Mouse (Mus musculus) forebrain, postnatal 0 days (tissue): Measurements from ENCODE around the gene Abr. TPM values are rescaled to one million over a fixed set of nuclear protein-coding genes. Genes with fewer than 3 reads are reported as not detected.
A peak's percentile ranks its signal among the peaks of the same experiment; 100 is the strongest.

Experiments
- ATAC-seq: fragments of 200-750 bp; cut with Nextera tagmentation; 2 replicates; pipeline ENCODE4 v1.8.0; 2017; ENCODE audit warnings: mild to moderate bottlenecking, moderate library complexity
- DNase-seq: peaks from one replicate; pipeline ENCODE4 v3.0.0-alpha.2; 2015
- H3K27ac ChIP-seq: fragments of 300-500 bp; sonication (generic); 2 replicates; pipeline ENCODE4 v1.5.1; 2014; ENCODE audit warnings: low read depth, mild to moderate bottlenecking, antibody characterized with exemption, low read length, moderate library complexity, mixed read lengths
- H3K27me3 ChIP-seq: fragments of 300-500 bp; sonication (generic); 2 replicates; pipeline ENCODE4 v1.6.1; 2014; ENCODE audit warnings: mild to moderate bottlenecking, low read length, mixed read lengths; ENCODE audit not compliant: insufficient read depth
- H3K36me3 ChIP-seq: fragments of 300-500 bp; sonication (generic); 2 replicates; pipeline ENCODE4 v1.6.1; 2014; ENCODE audit warnings: mild to moderate bottlenecking, moderate library complexity; ENCODE audit not compliant: insufficient read depth
- H3K4me1 ChIP-seq: fragments of 300-500 bp; sonication (generic); 2 replicates; pipeline ENCODE4 v1.6.1; 2014; ENCODE audit warnings: antibody characterized with exemption; ENCODE audit not compliant: insufficient read depth
- H3K4me2 ChIP-seq: fragments of 300-500 bp; sonication (generic); 2 replicates; pipeline ENCODE4 v1.6.1; 2014; ENCODE audit warnings: low read depth, mild to moderate bottlenecking, moderate library complexity
- H3K4me3 ChIP-seq: fragments of 300-500 bp; sonication (generic); 2 replicates; pipeline ENCODE4 v1.5.1; 2014; ENCODE audit warnings: low read depth, low read length, mixed read lengths
- H3K9ac ChIP-seq: fragments of 300-500 bp; sonication (generic); 2 replicates; pipeline ENCODE4 v1.6.1; 2014; ENCODE audit warnings: mild to moderate bottlenecking
- H3K9me3 ChIP-seq: fragments of 300-500 bp; sonication (generic); 2 replicates; pipeline ENCODE4 v1.6.1; 2016; ENCODE audit warnings: low read length
- CTCF ChIP-seq: sonication (generic); IDR thresholded peaks from 2 replicates; pipeline ENCODE4 v1.5.1; 2016; ENCODE audit warnings: antibody characterized with exemption, control low read depth, low read depth
- WGBS: fragments of 180-500 bp; shearing (Covaris S2); extraction: QIAGEN DNeasy Blood & Tissue Kit; methylation state at CpG from one replicate; pipeline ENCODE4 v1.1.7; 2014; 5-methylcytosine and 5-hydroxymethylcytosine counted together
- polyA plus RNA-seq: library from polyadenylated mRNA; unstranded; fragments of >200 nt; fragmentation: Nextera tagmentation; extraction: Ambion mirVana; gene quantifications from 2 replicates; pipeline ENCODE4 v1.2.1, GENCODE M21; 2015
- total RNA-seq: library from RNA; depleted of rRNA; stranded (reverse); fragments of >200 nt; gene quantifications from 2 replicates; pipeline ENCODE4 v1.2.3, GENCODE M21; 2014

Gene Abr
- total and polyA plus RNA-seq, 2 experiments from 2014 or later = 110 to 262 TPM

GRCm38 (mm10) chr11:76405113-76405512, 217.0 kb downstream of the Abr start:
- Histone ChIP-seq H3K4me1 (no peaks in the 10 kb centered on the region), H3K36me3 (no peaks in the 10 kb centered on the region), H3K9me3 (no peaks in the 10 kb centered on the region), H3K27ac (no peak overlapping the region), H3K27me3 (no peaks in the 10 kb centered on the region), H3K4me3 (no peak overlapping the region), H3K9ac (no peak overlapping the region), H3K4me2 (no peak overlapping the region)
- 72% methylated on average over 4 of the region's 4 CpGs for WGBS
- no peak for TF ChIP-seq CTCF
- no peak for DNase-seq
- no peak for ATAC-seq

DNA sequence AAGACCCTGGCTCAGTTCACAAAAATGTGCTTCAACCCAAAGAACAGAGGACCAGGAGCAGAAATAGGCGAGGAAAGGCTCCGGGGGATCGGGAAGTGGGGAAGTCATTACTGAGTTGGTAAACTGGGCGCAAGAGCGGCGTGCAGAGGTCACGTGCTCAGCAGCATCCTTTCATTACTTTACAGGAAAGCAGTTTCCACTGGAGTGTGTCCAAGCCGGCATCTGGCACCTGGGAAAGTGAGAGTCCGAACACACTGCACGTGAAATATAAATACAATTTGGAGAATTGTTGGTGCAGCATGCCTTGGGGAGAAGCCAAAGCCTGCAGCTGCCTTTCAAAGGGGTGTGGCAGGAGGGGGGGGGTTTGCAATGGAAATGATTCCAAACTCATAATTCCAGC, 220.7 kb downstream of the Abr start:
- Histone ChIP-seq H3K4me3 (no peak overlapping the region), H3K36me3 (no peaks in the 10 kb centered on the region), H3K9me3 (no peaks in the 10 kb centered on the region), H3K27ac (no peak overlapping the region), H3K4me1 (peaks cover 5% of the 10 kb centered on the region), H3K9ac (no peak overlapping the region), H3K4me2 (no peak overlapping the region), H3K27me3 (no peaks in the 10 kb centered on the region)
- no peak for ATAC-seq
- DNase-seq = no peak
- WGBS = 47% methylated on average over 10 of the region's 10 CpGs
- no peak for TF ChIP-seq CTCF

GRCm38 (mm10) chr11:76399587-76400330, 222.4 kb downstream of the Abr start:
- Histone ChIP-seq H3K9ac (no peak overlapping the region), H3K27me3 (no peaks in the 10 kb centered on the region), H3K36me3 (no peaks in the 10 kb centered on the region), H3K9me3 (no peaks in the 10 kb centered on the region), H3K4me2 (peak overlapping the region; percentile 98), H3K4me1 (peaks cover 5% of the 10 kb centered on the region), H3K27ac (peak overlapping the region; percentile 45; the same call in 1 of the 2 replicates), H3K4me3 (peak overlapping the region; percentile 74)
- peak; percentile 72 for TF ChIP-seq CTCF
- 5% methylated on average over 11 of the region's 11 CpGs for WGBS
- DNase-seq (peak; percentile 85), ATAC-seq (peak; percentile 53; the same call in 1 of the 2 replicates)

DNA sequence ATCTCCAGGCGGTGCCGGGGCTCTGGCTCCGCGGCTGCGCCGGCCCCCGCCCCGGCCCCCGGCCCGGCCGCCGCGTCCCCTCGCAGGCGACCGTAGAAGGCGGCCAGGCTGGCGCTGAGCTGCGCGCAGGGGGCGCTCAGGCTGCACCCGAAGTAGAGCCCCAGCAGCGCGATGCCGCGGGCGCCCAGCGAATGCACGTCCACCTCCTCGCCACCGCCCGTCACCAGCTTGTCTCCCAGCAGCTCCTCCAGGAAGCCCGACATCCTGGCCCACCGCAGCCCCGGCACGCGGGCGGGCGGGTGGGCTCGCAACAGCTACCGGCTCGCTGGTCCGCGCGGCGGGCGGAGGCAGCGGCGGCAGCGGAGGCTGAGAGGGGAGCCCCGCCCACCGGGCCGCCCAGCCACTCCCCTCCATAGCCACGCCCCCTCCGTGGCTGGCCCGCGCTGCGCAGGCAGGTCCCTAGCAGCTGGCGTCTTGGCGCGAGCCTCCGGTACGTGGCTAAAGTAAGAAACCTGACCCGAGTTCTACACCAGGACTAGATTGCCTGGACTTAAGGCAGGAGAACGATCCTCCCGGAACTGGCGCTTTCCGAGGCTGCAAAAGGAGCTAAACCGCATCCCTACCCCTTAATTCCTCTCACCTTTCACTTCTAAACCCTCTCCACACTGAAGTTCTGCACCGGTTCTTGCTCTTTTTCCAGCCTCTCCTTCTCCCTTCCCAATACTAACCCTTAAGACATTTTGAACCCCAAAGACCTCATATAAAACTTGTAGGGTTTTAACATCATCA, 223.1 kb downstream of the Abr start, which contains the start of gene Nxn:
Nxn (minus strand) TSS at position 343 of the 789 bp plus-strand sequence.
- under 1% methylated on average over 58 of the region's 70 CpGs for WGBS
- Histone ChIP-seq H3K4me1 (peaks cover 5% of the 10 kb centered on the region), H3K9me3 (no peaks in the 10 kb centered on the region), H3K27me3 (no peaks in the 10 kb centered on the region), H3K9ac (peak within 1 kb of the TSS; percentile 68), H3K4me3 (peak within 1 kb of the TSS; percentile 74), H3K27ac (peak within 1 kb of the TSS; percentile 45), H3K4me2 (peak within 1 kb of the TSS; percentile 98), H3K36me3 (no peaks in the 10 kb centered on the region)
- ATAC-seq (peak; percentile 82), DNase-seq (peak; percentile 76)
- peak; percentile 30 for TF ChIP-seq CTCF

DNA sequence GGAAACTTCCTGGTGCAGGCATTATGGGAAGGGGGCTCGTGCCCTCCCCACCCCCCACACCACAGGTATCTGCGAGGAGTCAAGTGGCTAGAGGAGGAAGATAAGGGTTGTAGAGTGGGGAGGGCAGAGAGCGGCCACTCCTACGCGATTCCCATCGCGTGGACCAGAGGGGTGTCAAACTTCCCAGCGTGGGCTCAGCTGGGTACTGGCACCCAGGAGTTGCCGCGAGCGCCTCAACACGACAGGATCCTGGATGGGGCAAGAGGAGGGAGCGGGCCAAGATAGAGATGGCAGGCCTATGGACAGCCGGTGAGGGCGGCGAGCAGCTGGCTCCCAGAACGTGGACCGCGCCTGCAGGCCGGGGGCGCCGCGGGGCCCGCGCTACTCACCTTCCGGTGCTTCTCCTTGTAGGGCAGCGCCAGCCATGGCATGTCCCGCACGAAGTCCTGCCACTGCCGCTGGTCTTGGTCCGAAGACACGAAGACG, 223.8 kb downstream of the Abr start:
- H3K4me2 ChIP-seq = peak overlapping the region; percentile 98
- H3K9ac ChIP-seq = peak overlapping the region; percentile 68
- ATAC-seq (peak; percentile 36), DNase-seq (no peak)
- no peaks in the 10 kb centered on the region for H3K27me3 ChIP-seq
- H3K4me3 ChIP-seq = peak overlapping the region; percentile 74
- H3K36me3 ChIP-seq = no peaks in the 10 kb centered on the region
- H3K27ac ChIP-seq = peak overlapping the region; percentile 45; the same call in 1 of the 2 replicates
- peaks cover 5% of the 10 kb centered on the region for H3K4me1 ChIP-seq
- TF ChIP-seq CTCF = no peak
- no peaks in the 10 kb centered on the region for H3K9me3 ChIP-seq
- WGBS = under 1% methylated on average over 33 of the region's 33 CpGs

DNA sequence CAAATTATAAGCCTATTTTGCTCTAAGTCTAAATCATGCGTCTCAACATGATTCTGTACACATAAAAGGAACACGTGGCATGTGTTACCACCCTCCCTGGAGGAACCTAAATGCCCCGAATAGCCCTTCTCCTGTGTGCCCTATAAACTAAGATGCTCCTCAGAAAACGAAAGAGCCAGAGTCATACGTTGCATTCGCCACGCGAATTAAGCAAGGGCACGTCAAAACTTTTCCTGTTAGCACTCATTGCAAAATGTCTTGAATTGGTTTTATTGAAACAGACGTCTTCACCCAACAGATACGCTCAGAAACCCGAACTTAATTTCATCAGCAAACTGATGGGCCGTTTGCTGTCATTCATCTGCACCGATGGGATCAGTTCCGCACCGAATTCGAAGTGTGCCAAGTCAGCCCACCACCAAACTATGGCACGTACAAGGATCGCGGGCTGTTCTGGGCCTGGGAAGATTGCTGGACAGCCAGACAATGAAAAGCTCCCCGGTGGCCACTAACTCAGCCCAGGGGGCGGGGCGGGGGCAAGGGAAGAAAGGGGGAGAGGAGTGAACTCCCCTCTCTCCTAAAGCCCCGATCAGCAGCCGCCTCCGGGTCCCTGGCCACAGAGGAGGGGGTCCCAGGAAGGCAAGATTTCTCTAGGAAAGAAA, 224.3 kb downstream of the Abr start:
- DNase-seq = no peak
- Histone ChIP-seq H3K4me2 (peak overlapping the region; percentile 98), H3K36me3 (no peaks in the 10 kb centered on the region), H3K27ac (no peak overlapping the region), H3K4me3 (peak overlapping the region; percentile 74), H3K4me1 (peaks cover 5% of the 10 kb centered on the region), H3K27me3 (no peaks in the 10 kb centered on the region), H3K9me3 (no peaks in the 10 kb centered on the region), H3K9ac (peak overlapping the region; percentile 68)
- WGBS = 1% methylated on average over 26 of the region's 26 CpGs
- ATAC-seq = no peak
- TF ChIP-seq CTCF = no peak
